Mouse (Mus musculus) left cerebral cortex, postnatal 10 days (tissue): ENCODE data around the gene Zfp941. TPM values are rescaled to one million over a fixed set of nuclear protein-coding genes. Genes with fewer than 3 reads are reported as not detected.
A peak's percentile ranks its signal among the peaks of the same experiment; 100 is the strongest.

Experiments
- DNase-seq, 2 experiments: peaks; one replicate each; pipeline ENCODE4 v3.0.0; 2021 to 2022; ENCODE audit warnings: low spot score in 2 of 2, mixed read lengths in 1 of 2; ENCODE audit errors: extremely low spot score in 1 of 2
- intact Hi-C: fragments of 180-260 bp; cut with DNase I; formaldehyde crosslinking; loops from one replicate; pipeline ENCODE4 v1.15.1; 2025
- total RNA-seq, 2 experiments: library from RNA; stranded (reverse); gene quantifications; 2 replicates each; pipeline ENCODE4 v1.2.3; 2021

The Zfp941 gene
- total RNA-seq, 2 experiments from 2014 or later = 13.1 to 14.4 TPM

- peak; percentile 73 to 92 for DNase-seq
- intact Hi-C loops = loop anchor here (2.0 kb wide), 2 partner anchors 58 to 204 kb away; no protein-coding TSS in a partner anchor
These were observed 23.1 kb upstream of the Zfp941 start, which contains the start of gene Scgb1c1 for GRCm38 (mm10) chr7:140844905-140845665. TSS of gene Scgb1c1 (plus strand) at chr7:140845547.

- no peak for DNase-seq
- intact Hi-C loops = loop anchor here (2.0 kb wide), 2 partner anchors 59 to 205 kb away; no protein-coding TSS in a partner anchor
These were observed 21.8 kb upstream of the Zfp941 start for GRCm38 (mm10) chr7:140843806-140844205.

DNA sequence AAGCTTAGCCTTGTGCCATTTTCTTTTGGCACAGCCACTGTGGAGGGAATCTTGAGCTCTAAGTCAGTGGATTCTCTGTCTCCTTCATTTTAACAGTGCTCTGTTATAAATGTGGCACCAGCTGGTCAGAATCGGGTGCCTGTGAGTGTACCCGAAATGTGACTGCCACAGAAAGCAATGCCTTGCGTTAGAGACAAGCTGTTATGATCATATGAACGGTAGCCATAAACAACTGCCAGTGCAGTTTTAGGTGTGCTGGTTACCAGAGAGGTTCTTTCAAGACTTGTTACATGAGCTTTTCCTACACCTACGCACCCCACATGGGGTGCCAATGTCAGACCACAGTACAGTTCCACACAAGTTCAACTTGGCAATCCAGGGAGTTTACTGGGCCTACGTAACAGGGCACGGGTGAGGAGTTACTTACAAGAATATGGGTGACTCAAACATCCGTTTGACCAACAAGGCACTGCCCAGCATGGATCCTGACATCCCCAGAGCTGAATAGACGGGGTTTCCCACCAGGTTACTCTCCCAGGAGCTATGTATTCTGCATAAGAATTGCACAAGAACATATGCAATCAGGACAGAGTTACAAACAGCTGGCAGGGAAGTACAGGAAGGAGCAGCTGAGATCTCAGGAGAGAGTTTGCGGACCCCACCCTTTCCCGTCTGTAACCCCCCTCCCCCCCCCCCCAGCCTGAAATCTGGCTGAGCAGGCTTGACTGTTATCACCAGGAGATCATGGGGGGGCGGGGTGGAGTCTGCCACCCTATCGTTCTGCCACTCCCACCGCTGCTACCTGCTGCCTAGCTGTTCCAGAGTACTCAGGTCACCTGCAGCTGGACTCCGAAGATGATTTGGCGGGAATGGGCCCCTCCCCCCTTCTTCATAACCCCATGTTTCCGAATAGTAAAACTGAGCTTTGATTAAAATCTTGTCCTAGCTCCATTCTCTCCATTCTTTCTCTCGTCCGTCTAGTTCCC, 19.1 kb upstream of the Zfp941 start:
- peak in 1 of 2 experiments; percentile 18 for DNase-seq
- intact Hi-C loops = no loop called here

- intact Hi-C loops = no loop called here
- no peak for DNase-seq
These were observed 17.6 kb upstream of the Zfp941 start for GRCm38 (mm10) chr7:140839556-140839955.

- intact Hi-C loops = no loop called here
- DNase-seq = no peak
These were observed 14.5 kb upstream of the Zfp941 start for GRCm38 (mm10) chr7:140836243-140837115.

GRCm38 (mm10) chr7:140835758-140836087, 13.7 kb upstream of the Zfp941 start:
- no peak for DNase-seq
- intact Hi-C loops = no loop called here

DNA sequence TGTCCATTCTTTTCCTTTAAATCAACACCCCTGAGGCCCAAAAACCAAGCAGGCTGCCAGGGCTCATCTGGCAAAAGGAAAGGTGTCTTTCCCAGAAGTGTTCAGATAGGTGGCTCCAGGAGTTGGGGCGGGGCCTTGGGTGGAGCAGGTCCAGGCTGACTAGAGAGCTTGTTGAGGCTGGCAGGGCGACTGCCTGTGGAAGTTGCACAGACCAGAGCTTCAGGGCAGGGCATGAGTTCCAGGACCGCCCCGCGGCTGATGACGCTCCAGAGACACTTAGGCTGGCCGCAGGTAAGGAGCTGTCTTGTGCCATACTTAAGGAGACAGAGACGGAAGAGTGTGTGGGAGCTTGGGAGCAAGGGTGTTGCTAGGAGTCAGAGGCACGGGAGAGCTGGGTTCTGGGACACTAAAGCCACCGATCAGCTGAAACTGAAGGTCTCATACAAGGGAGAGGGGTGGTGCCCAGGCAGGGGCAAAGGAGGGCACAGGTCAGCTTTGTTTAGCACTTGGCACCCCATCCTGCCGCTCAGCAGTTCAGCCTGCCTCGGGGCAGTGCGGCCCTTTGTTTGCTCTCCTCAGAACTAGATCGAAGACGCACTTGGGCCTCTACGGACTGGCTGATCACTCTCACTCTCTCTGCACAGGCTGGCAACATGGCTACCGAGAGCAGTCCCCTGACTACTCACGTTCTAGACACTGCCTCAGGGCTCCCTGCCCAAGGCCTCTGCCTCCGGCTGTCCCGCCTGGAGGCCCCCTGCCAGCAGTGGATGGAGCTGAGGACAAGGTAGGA, 13.2 kb upstream of the Zfp941 start, which contains the start of gene Urah:
TSS of gene Urah (plus strand) at position 51 of the 790 bp plus-strand sequence.
- intact Hi-C loops = no loop called here
- DNase-seq = no peak

- DNase-seq = peak in 1 of 2 experiments; percentile 6
- intact Hi-C loops = no loop called here
These were observed 11.4 kb upstream of the Zfp941 start for GRCm38 (mm10) chr7:140833341-140833740.

DNA sequence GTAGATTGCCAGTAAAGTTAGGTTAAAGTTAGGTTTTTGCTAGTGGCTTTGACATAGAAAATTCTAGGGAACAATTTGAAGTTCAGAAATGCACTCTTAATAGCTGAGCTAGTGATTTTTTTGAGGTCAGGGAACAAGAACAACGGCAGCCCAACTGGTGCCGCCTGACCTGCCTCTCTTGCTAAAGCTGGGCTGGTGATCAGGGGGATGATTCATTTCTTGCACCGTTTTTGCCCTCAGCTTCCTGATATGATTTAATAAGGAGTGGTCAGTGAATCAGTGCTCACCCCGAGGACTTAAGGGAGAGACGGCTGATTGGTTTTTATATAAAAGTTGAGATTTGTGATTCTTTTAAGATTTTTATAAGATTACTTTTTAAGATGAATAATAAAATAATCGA, 9.5 kb upstream of the Zfp941 start:
- DNase-seq = no peak
- intact Hi-C loops = no loop called here

GRCm38 (mm10) chr7:140828171-140828881, 6.3 kb upstream of the Zfp941 start:
- peak in 1 of 2 experiments; percentile 64 for DNase-seq
- intact Hi-C loops = loop anchor here (10.0 kb wide), 2 partner anchors 644 to 674 kb away; partner anchors contain the start of gene Sprn

GRCm38 (mm10) chr7:140822731-140823130, 753 bp upstream of the Zfp941 start:
- intact Hi-C loops = loop anchor here (10.0 kb wide), 2 partner anchors 638 to 668 kb away; partner anchors contain the start of gene Sprn
- no peak for DNase-seq

DNA sequence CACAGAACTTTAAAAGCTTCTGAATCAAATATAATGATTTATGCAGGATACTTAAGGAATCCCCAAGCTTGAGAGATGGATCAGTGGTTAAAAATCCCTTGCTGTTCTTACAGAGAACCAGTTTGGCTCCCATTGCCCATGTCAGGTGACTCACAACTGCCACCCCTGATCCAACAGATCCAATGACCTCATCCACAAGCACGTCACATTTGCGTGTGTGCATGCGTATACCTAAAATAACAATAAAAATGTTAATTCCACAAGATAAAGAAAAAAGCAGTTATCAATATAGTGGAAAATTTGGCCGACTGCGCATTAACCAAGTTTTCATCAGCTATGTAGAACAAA, 699 bp downstream of the Zfp941 start:
- DNase-seq = no peak
- intact Hi-C loops = loop anchor here (10.0 kb wide), 2 partner anchors 636 to 666 kb away; partner anchors contain the start of gene Sprn

GRCm38 (mm10) chr7:140820173-140820572, 1.8 kb downstream of the Zfp941 start:
- intact Hi-C loops = loop anchor here (10.0 kb wide), 2 partner anchors 635 to 665 kb away; partner anchors contain the start of gene Sprn
- no peak for DNase-seq

DNA sequence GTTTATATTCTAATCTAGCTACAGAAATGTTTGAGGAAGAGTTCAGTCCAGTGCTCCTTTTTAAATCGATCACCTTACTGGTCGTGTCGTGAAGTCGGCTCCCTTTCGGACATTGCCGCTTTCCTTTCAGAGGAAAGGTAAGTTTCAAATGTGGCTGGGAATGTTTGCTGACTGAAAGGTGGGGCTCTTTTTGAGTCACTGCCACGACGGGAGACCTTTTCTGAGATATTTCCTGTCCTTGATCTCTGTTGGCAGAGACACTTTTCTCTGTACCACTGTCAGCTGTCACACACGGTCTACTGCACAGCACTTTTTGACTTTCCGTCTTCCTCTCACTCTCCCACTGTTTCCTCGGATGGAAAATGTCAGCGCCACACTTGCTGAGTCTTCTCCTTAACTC, 9.1 kb downstream of the Zfp941 start:
- intact Hi-C loops = no loop called here
- DNase-seq = no peak

DNA sequence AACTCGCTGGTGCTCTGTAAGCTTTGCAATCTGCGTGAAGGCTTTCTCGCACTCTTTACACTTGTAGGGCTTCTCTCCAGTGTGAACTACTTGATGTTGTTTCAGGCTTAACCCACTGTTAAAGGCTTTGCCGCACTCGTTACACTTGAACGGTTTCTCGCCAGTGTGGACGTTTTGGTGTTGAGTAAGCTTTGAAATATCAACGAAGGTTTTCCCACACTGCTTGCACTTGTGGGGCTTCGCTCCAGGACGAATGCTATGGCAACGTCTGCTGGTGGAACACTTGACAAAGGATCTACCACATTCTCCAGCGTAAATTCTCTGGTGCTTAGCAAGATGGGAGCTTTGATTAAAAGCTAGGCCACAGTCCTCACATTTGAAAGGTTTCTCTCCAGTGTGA, 10.3 kb downstream of the Zfp941 start:
- peak in 1 of 2 experiments; percentile 41 for DNase-seq
- intact Hi-C loops = no loop called here

- intact Hi-C loops = no loop called here
- DNase-seq = no peak
These were observed 11.5 kb downstream of the Zfp941 start for GRCm38 (mm10) chr7:140810496-140810895.

- peak; percentile 24 to 56 for DNase-seq
- intact Hi-C loops = no loop called here
These were observed 16.3 kb downstream of the Zfp941 start for GRCm38 (mm10) chr7:140805704-140806103.
